Mouse (Mus musculus) kidney, adult 2 months (tissue): Measurements from ENCODE around the gene Defb41.

Experiments used
- CTCF ChIP-seq: fragments of 200-500 bp; conservative IDR thresholded peaks from 2 replicates; pipeline ENCODE4 v1.5.1; 2011; ENCODE audit warnings: low read depth, mild to moderate bottlenecking, control low read depth, low read length, moderate library complexity, mixed read lengths; ENCODE audit not compliant: insufficient read depth, insufficient read length
- POLR2A ChIP-seq: fragments of 200-500 bp; IDR thresholded peaks from one replicate; pipeline ENCODE4 v1.6.1; 2011; ENCODE audit warnings: low read depth, low read length, control low read depth

DNA sequence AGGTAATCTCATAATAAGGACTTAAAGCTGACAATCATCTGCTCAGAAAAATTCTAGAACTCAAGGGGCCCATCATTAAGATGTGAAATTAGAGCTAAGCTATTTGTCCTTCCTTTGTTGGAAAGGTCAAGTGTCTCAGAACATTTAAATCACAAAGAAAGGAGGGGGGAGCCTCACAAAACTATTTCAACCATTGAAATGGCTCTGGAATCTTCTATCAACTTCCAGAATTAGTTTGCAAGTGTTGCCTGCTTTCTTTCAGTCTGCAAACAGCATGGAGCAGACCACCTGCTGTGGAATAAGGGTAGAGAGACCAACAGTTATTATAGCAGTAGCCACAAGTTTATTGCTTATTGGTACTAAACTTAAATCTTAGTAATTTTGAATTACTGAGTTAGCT is 22.4 kb upstream of the Defb41 start:
- no peak for TF ChIP-seq CTCF
- TF ChIP-seq POLR2A = no peak
